Mouse (Mus musculus) brown adipose tissue, adult 24 weeks (tissue): Measurements from ENCODE around the gene Rad17. TPM values are rescaled to one million over a fixed set of nuclear protein-coding genes. Genes with fewer than 3 reads are reported as not detected.

Source experiments
- H3K27ac ChIP-seq: fragments of 200-500 bp; replicated peaks from 2 replicates; pipeline ENCODE4 v1.5.1; 2012; ENCODE audit warnings: low read depth, mild to moderate bottlenecking, low read length
- H3K4me1 ChIP-seq: fragments of 200-500 bp; 2 replicates; pipeline ENCODE4 v1.6.1; 2012; ENCODE audit warnings: low read length, mixed read lengths; ENCODE audit not compliant: control insufficient read depth, insufficient read depth, insufficient read length
- H3K4me3 ChIP-seq: fragments of 200-500 bp; 2 replicates; pipeline ENCODE4 v1.5.1; 2012; ENCODE audit warnings: low read depth, mild to moderate bottlenecking, low read length, moderate library complexity; ENCODE audit not compliant: insufficient read depth
- polyA plus RNA-seq: library from polyadenylated mRNA; stranded (reverse); fragments of >200 nt; gene quantifications from 2 replicates; pipeline ENCODE4 v1.2.4, GENCODE M21; 2012; ENCODE audit not compliant: missing spikeins, insufficient read depth, insufficient read length

The Rad17 gene
- polyA plus RNA-seq, 1 experiment = 19.4 TPM

DNA sequence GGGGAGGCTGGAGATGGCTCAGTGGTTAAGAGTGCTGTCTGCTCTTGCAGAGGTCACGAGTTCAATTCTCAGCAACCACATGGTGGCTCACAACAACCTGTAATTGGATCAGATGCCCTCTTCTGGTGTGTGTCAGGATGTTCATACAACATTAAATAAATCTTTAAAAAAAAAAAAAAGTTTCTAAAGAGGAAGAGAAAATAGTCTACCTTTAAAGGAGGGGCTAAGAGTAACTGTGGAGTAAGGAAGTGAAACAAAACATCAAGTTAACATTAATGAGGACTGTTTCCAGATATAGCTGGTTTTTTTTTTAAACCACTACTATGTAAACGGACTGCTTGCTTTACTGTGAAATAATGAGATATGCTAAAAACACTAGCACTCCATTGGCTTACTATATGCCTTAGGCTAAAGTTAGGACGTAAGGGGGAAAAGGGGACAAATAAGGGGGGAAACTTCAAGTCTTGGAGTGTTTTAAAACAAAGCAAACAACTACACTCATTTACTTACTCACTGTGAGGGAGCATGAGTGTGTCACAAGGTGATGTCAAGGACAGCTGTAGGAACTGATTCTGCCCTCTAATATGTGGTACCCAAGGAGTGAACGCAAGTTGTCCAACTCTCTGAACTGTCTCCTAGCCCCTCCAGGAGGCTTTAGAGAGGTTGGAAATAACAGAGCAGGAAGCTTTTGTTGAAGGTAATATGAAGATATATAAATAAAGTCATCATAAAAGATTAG lies 8.2 kb downstream of the Rad17 start:
- no peak overlapping the region for H3K27ac ChIP-seq
- H3K4me3 ChIP-seq = no peak overlapping the region
- H3K4me1 ChIP-seq = no peaks in the 10 kb centered on the region

DNA sequence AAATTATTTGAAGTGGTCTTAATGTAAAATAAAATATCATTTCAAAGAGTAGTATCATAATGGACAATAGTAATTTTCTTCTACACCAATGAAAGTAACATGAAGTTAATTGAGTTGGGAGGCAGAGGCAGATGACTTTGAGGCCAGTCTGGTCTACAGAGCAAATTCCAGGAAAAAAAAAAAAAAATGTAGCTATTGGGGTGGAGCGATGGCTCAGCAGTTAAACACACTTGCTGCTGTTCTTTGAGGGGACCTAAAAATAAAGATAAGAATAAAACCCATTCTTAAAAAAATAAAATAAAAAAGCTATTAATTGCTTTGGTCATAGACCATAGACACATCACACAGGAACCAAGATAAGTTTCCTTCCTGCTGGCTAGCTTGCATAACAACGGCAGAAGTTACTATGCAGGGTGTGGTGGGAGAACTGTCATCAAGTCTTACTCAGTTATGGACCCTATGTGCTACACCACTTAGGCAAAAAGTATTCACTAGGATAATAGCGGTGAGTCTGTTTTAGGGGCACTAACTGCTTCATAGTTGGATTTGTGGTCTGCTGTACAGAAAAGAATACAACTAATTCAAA lies 16.7 kb downstream of the Rad17 start:
- no peak overlapping the region for H3K4me3 ChIP-seq
- no peak overlapping the region for H3K27ac ChIP-seq
- H3K4me1 ChIP-seq = no peaks in the 10 kb centered on the region

DNA sequence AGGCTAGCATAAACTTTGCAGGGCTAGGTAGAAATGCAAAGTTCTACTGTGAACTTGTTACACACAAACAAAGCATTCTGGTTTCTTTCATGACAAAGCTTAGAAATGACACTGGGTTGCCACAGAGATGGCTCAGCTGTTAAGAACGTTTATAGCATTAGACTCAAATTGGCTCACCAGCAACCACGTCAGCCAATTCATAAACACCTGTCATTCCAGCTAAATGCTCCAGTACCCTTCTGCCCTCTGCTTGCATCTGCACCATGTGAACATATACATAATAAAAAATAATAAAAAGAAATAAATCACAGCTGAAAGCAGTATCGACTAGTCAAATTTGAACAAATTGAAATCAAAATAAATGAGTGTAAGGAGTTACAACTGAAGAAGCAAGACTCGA lies 28.6 kb downstream of the Rad17 start:
- Histone ChIP-seq H3K4me1 (no peaks in the 10 kb centered on the region), H3K4me3 (no peak overlapping the region), H3K27ac (no peak overlapping the region)

DNA sequence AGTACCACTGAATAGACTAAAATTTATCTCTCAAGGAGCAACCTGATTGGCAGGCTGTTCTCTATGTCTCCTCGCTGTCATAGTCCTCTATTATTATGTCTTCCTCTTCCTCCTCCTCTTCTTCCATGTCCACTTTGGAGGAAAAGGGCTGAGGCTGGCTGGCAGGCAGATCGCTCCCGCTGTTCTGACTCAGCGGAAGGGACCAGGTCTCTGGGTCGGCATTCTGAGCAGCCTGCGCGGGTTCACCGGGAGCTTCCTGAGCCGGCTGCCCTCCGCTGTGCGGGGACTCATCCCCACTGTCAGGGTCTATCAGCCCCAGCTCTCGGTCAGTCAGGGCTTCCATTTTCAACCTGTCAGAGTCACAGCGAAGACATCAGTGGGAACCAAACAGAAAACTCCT lies 33.3 kb downstream of the Rad17 start:
- H3K4me3 ChIP-seq = no peak overlapping the region
- no peaks in the 10 kb centered on the region for H3K4me1 ChIP-seq
- no peak overlapping the region for H3K27ac ChIP-seq

DNA sequence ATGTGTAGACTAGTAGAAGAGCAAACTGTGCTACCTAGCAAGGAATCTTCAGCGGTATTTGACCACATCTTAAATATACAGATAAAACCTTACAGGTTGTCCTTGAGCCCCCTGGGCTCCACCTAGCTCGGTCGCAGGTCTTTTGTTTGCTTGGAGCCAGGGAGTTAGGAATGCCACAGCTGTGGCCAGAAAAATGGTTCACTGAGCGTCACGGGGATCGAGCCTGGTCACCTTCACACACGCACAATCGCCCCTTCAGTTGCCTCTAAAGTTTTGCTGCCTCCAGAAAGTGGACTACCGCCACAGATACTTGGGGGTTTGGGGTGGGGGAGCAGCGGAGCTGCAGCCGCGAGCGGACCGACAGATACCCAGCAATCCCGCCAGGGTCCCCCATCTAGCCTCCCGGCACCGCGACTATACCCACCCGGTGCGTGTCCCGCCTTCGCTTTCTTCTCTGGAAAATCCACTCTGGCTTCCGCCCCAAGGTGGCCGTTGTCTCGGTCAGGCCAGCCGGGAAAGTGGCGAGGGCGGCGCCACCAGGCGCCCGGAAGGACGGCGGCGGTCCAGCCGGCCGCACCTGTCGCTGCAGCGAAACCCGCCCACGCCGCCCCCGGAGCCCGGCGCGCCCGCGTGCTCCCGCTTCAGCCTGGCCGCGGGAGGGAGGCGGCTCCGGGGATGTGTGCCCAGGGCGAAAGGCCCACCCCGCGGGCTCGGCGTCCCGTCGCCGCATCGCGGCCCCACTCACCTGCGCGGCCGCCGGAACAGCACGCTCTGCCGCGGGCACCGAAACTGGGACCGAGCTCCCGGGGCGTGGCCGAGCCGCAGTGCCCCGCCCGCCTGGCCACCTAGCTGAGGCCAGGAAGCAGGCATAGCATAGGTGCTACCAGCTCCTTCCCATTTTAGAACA lies 34.4 kb downstream of the Rad17 start, which contains the start of gene Marveld2:
TSS of gene Marveld2 (minus strand) at position 791 of the 907 bp plus-strand sequence.
- H3K27ac ChIP-seq = no peak within 1 kb of the TSS
- no peaks in the 10 kb centered on the region for H3K4me1 ChIP-seq
- peak within 1 kb of the TSS; percentile 60 for H3K4me3 ChIP-seq

DNA sequence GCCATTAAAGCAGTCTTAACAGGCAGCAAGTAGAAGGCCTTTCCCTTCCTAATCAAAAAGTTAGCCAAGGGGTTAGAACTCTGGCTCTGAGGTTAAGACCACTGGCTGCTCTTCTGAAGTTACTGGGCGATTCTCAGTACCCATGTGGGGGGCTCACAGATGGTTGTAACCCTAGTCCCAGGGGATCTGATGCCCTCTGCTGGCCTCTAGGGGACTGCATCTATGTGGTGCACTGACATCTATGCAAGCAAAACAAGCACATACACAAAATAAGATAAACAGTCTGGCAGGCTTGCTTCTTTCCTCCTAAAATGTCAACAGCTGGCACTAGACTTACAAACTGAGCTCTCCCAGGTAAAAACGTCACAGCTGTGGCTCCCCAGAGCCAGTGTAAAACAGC lies 37.9 kb downstream of the Rad17 start:
- Histone ChIP-seq H3K4me1 (no peaks in the 10 kb centered on the region), H3K4me3 (no peak overlapping the region), H3K27ac (no peak overlapping the region)

DNA sequence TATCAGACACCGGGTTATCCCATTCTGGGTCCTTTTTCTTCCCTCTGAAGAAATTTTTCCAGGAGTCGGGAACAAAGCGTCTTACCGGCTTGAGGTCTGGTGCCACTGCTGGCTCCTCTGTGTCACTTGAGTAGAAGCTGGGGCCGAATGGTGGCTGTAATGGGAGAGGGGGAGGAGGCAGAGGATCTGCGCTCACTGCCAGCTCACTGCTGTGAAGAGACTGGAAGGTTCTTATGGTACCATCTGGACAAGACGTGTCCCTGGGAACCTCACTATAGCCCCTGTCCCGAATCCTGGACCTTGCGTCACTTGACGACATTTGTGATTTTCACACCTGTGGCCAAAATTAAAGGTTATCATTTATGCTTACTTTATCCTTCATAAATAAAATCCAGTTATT lies 38.6 kb downstream of the Rad17 start:
- Histone ChIP-seq H3K4me1 (no peaks in the 10 kb centered on the region), H3K4me3 (no peak overlapping the region), H3K27ac (no peak overlapping the region)

DNA sequence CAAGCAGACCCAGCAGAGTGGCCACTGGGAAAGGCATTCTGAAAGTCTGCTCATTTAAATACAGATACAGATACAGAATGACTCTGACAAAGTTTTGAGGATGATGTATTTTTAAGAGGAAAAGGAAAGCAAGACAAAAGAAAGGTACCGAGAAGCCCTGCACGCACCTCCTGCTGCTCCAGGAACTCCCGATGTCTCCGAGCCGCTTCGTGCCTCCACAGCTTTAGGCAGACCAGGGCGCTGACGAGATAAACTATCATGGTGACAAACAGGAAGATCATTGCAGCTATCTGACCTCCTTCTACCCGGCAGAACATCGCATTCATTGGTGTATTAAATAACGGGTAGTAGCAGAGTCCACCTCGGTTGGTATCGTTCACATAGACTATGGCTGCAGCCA lies 39.6 kb downstream of the Rad17 start:
- H3K4me1 ChIP-seq = no peaks in the 10 kb centered on the region
- H3K4me3 ChIP-seq = no peak overlapping the region
- H3K27ac ChIP-seq = no peak overlapping the region

DNA sequence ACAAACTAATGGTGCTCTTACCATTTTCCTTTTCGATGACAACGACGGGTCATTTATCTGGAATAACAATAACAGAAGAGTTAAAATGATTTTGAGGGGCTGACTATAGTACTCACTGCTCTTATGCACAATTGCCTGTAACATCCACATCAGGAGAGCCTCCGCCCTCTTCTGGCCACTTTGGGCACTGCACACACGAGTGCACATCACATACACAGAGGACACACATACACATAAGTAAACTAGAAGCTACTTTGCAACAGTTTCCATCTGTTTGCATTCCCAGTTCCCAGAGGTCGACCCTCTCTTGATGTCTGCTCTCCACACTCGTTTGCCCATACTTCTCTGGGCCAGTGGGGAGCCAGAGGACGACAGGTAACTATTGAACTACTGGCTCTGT lies 43.1 kb downstream of the Rad17 start:
- H3K27ac ChIP-seq = no peak overlapping the region
- H3K4me1 ChIP-seq = no peaks in the 10 kb centered on the region
- H3K4me3 ChIP-seq = no peak overlapping the region

DNA sequence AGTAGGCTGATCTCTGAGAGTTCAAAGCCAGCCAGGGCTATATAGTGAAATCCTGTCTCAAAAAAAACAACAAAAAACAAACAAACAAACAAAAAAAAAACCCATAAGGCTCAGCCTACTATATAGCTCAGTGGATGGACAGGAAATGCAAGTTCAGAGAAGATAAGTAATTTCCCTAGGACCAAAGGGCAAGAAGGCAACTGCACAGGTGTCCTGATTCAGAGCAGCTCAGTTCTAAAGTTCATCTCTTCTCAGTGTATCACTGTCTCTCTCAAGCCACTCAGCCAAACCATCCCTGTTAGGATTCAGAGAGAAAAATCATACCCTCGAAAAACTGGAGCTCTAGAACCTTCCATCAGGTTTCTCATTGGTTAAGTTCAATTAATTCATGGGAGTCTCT lies 45.0 kb downstream of the Rad17 start:
- H3K4me3 ChIP-seq = no peak overlapping the region
- H3K27ac ChIP-seq = no peak overlapping the region
- H3K4me1 ChIP-seq = no peaks in the 10 kb centered on the region

DNA sequence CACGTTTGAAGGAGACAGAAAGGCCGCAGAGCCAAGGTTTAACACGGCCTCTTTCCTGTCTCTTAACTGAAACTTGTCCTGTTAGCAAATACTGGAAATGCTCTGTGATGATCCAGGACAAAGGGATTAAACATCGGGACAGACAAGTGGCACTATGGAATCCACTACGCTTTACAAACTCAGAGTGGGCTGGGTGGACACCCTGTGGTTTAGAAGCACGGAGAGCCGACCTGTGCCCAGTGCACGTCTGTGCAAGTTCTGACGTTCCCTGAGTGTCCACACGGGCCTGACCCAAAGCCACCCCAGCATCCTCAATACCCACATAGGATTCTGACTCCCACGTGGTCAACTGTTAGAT lies 47.1 kb downstream of the Rad17 start:
- Histone ChIP-seq H3K4me3 (no peak overlapping the region), H3K27ac (no peak overlapping the region), H3K4me1 (no peaks in the 10 kb centered on the region)

DNA sequence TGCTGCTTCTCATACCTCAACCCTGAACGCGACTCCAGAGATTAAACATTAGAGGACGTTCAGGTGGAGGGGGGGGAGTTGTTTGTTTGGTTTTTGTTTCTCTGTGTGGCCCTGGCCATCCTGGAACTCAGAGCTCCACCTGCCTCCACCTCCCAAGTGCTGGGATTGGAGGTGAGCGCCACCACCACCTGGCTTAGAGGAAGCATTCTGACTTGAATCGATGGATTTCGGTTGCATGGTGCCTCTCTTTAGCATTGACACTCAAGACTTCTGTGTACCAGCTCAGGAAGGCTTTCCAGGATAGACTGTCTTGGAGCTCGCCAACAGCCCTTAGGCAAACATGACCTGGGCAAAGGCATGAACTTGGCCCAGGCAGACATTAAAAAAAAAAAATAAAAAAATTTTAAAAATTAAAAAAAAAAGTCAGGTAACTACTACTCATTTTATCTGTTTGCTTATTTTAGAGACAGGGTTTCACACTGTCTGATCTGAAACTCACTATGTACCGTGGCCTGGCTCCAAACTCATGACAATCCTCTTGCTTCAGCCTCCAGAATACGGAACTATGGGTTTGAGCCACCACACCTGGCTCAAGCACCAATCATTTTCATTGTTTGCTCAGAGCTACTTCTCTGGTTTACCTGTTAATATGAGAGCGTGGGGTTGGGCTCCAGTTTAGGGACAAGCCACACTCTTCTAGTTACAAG lies 47.7 kb downstream of the Rad17 start:
- H3K4me1 ChIP-seq = no peaks in the 10 kb centered on the region
- no peak overlapping the region for H3K27ac ChIP-seq
- H3K4me3 ChIP-seq = no peak overlapping the region

DNA sequence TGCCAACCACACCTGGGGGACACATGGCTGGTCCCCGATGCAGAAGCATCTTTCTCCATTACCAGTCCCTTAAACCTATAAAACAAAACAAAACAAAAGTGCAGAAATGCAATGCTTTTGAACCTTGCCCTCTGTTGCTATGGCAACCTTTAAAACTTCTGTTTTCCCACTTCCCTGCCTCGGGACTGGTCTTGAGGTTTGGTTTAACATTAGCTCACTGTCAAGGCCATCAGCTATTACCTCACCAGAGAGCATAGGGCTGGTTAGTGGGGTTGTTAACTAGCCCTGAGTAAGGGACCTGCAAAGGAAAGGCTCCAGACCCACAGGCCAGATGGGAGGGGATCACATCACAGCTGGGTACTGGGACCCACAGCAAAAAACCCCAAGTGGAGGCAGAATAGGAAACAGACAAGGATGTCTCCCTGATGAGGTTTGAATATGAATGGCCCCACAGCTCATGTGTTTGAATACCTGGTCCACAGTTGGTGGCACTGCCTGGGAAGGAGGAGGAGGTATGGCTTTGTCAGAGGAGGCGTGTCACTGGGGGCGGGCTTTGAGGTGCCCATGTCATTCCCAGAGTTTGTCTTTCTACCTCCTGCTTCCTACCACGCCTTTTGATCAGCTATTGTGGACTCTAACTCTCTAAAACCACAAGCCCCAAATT lies 48.5 kb downstream of the Rad17 start:
- Histone ChIP-seq H3K27ac (no peak overlapping the region; the same call in 1 of the 2 replicates), H3K4me3 (no peak overlapping the region)

DNA sequence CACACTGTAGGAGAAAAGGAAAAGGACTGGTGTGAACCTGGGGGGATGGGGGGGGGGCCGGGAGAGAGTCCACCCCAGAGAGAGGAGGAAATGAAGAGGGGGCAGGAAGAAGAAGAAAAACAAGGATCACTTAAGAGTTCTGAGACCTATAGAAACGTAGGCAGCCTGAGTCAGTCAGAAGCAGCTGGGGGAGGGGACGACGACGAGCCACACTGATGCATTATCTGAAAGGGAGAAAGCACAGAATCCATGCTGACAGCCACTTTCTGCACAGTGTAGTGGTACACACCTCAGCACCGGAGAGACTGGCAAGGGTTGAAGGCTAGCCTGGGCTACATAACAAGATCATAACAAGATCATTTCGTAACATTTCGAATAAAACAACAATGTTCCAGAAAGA lies 49.8 kb downstream of the Rad17 start:
- Histone ChIP-seq H3K4me3 (peak overlapping the region; percentile 36; the same call in 1 of the 2 replicates), H3K27ac (peak overlapping the region; percentile 60; the same call in 1 of the 2 replicates), H3K4me1 (peaks cover 3% of the 10 kb centered on the region; the same call in 1 of the 2 replicates)

More for the DNA sequence above, 48.5 kb downstream of the Rad17 start:
- no peaks in the 10 kb centered on the region for H3K4me1 ChIP-seq
